Mouse (Mus musculus): ENCODE results near the gene Rfc5. TPM values are rescaled to one million over a fixed set of nuclear protein-coding genes. Genes with fewer than 3 reads are reported as not detected.
"Not testable (repeated sequence)": the region's sequence is repeated elsewhere in the genome, so short reads cannot be mapped to it uniquely, and the experiment has no call there.

Gene Rfc5
- polyA plus RNA-seq, 1 experiment from 2014 or later = 101 TPM

DNA sequence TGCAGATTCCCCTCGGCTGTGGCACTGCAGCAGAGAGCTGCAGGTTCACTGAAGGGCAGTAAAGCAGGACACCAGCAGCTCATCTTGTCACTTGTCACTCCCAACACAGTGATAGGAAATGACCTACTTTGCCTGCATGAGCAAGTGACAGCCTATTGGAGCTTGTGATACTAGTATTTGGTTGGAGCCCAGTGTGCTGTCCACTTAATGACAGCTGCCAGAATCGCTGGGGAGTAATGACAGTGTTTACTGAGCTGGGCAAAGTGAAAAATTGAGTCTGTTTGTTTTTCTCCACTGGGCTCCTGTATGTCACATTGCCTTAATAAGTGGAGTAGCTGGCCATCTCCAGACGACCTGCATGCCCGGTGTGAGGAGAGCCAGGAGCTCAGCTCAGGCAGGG is 8.6 kb downstream of the Rfc5 start:
- Histone ChIP-seq H3K9ac (ENCODE audit: low read depth, low read length) (no peak overlapping the region), H3K9me3 (ENCODE audit: control insufficient read depth, low read length) (no peaks in the 10 kb centered on the region), H3K27me3 (replicated peaks; ENCODE audit: control insufficient read depth, insufficient read depth, low read length) (no peaks in the 10 kb centered on the region), H3K4me3 (ENCODE audit: low read length) (no peak overlapping the region), H3K4me1 (ENCODE audit: control insufficient read depth, insufficient read depth, low read length) (no peaks in the 10 kb centered on the region), H3K4me2 (ENCODE audit: low read depth, low read length) (no peak overlapping the region), H3K27ac (ENCODE audit: low read length) (no peak overlapping the region), H3K36me3 (ENCODE audit: control insufficient read depth, insufficient read depth, low read length) (peaks cover 42% of the 10 kb centered on the region)
- ATAC-seq = no peak
- WGBS = 68% methylated on average over 4 of the region's 4 CpGs

- not testable (repeated sequence) for H3K27me3 ChIP-seq (replicated peaks; ENCODE audit: control insufficient read depth, insufficient read depth, low read length); H3K27ac ChIP-seq (ENCODE audit: low read length); ATAC-seq; H3K9me3 ChIP-seq (ENCODE audit: control insufficient read depth, low read length); H3K4me2 ChIP-seq (ENCODE audit: low read depth, low read length); H3K9ac ChIP-seq (ENCODE audit: low read depth, low read length); H3K4me3 ChIP-seq (ENCODE audit: low read length); H3K4me1 ChIP-seq (ENCODE audit: control insufficient read depth, insufficient read depth, low read length)
- peaks cover 35% of the 10 kb centered on the region for H3K36me3 ChIP-seq (ENCODE audit: control insufficient read depth, insufficient read depth, low read length)
- WGBS = 92% methylated on average over 14 of the region's 14 CpGs
These were observed 11.1 kb downstream of the Rfc5 start for GRCm38 (mm10) chr5:117377731-117378130.

- Histone ChIP-seq H3K36me3 (ENCODE audit: control insufficient read depth, insufficient read depth, low read length) (peaks cover 28% of the 10 kb centered on the region), H3K4me2 (ENCODE audit: low read depth, low read length) (no peak overlapping the region), H3K9ac (ENCODE audit: low read depth, low read length) (no peak overlapping the region), H3K27me3 (replicated peaks; ENCODE audit: control insufficient read depth, insufficient read depth, low read length) (no peaks in the 10 kb centered on the region), H3K4me3 (ENCODE audit: low read length) (no peak overlapping the region), H3K4me1 (ENCODE audit: control insufficient read depth, insufficient read depth, low read length) (no peaks in the 10 kb centered on the region), H3K9me3 (ENCODE audit: control insufficient read depth, low read length) (no peaks in the 10 kb centered on the region), H3K27ac (ENCODE audit: low read length) (no peak overlapping the region)
- no peak for ATAC-seq
- 70% methylated on average over 11 of the region's 11 CpGs for WGBS
These were observed 12.5 kb downstream of the Rfc5 start for GRCm38 (mm10) chr5:117376331-117376761.

DNA sequence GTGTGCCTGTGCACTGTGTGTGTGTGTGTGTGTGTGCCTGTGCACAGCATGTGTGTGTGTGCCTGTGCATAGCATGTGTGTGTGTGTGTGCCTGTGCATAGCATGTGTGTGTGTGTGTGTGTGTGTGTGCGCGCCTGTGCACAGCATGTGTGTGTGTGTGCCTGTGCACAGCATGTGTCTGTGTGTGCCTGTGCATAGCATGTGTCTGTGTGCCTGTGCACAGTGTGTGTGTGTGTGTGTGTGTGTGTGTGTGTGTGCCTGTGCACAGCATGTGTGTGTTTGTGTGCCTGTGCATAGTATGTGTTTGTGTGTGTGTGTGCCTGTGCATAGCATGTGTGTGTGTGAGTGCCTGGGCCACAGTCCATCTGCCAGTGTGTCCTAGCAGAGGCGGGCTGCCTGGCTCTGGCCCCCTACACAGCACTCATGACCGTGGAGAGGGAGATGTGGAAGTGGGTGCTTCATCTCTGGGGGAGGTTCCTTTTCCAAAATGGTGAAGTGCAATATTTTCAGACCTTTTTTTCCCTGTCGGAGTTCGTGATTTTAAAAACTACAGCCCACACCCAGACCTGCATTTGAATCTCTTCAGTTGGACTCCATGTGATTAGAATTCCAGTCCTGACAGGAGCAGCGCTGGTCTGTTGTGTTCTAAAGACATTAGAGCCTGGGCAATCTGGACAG is 14.3 kb downstream of the Rfc5 start:
- WGBS = 89% methylated on average over 7 of the region's 7 CpGs
- Histone ChIP-seq H3K9ac (ENCODE audit: low read depth, low read length) (no peak overlapping the region), H3K36me3 (ENCODE audit: control insufficient read depth, insufficient read depth, low read length) (peaks cover 27% of the 10 kb centered on the region), H3K9me3 (ENCODE audit: control insufficient read depth, low read length) (no peaks in the 10 kb centered on the region), H3K4me3 (ENCODE audit: low read length) (no peak overlapping the region), H3K27me3 (replicated peaks; ENCODE audit: control insufficient read depth, insufficient read depth, low read length) (no peaks in the 10 kb centered on the region), H3K4me2 (ENCODE audit: low read depth, low read length) (no peak overlapping the region), H3K27ac (ENCODE audit: low read length) (no peak overlapping the region), H3K4me1 (ENCODE audit: control insufficient read depth, insufficient read depth, low read length) (no peaks in the 10 kb centered on the region)
- no peak for ATAC-seq

DNA sequence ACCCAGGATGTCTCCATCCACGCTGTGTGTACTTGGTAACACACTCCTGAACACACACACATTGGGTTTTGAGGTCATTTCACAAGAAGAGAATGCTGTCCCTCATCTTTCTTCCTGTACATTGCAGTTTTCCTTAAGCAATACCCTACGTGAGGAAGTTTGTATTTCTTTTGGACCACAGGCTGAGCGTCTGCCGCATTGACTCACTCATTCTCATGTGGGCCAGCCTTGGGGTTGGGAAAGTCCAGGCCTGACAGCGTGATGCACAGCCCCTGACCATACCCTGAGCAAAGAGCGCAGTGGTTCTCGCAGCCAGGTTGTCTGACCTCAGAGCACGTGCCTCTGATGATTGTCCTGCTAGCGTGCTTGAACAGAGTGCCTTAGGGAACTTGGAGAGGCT is 15.4 kb downstream of the Rfc5 start:
- no peak for ATAC-seq
- Histone ChIP-seq H3K9ac (ENCODE audit: low read depth, low read length) (no peak overlapping the region), H3K4me3 (ENCODE audit: low read length) (no peak overlapping the region), H3K36me3 (ENCODE audit: control insufficient read depth, insufficient read depth, low read length) (peaks cover 38% of the 10 kb centered on the region), H3K27me3 (replicated peaks; ENCODE audit: control insufficient read depth, insufficient read depth, low read length) (no peaks in the 10 kb centered on the region), H3K4me2 (ENCODE audit: low read depth, low read length) (no peak overlapping the region), H3K4me1 (ENCODE audit: control insufficient read depth, insufficient read depth, low read length) (no peaks in the 10 kb centered on the region), H3K27ac (ENCODE audit: low read length) (no peak overlapping the region), H3K9me3 (ENCODE audit: control insufficient read depth, low read length) (no peaks in the 10 kb centered on the region)
- WGBS = 94% methylated on average over 9 of the region's 9 CpGs

DNA sequence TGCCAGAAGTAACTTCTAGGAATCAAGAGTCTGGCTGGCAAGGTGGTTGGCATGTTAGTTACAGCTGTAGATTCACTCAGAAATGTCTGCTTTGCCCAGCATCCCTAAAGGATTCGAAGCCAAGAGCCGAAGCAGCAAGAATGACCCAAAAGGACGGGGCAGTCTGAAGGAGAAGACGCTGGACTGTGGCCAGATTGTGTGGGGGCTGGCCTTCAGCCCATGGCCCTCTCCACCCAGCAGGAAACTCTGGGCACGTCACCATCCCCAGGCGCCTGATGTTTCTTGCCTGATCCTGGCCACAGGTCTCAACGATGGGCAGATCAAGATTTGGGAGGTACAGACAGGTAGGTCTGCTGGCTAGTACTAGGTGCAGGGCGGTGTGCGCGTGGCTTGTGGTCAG is 18.3 kb downstream of the Rfc5 start:
- H3K4me3 ChIP-seq (ENCODE audit: low read length) = no peak overlapping the region
- H3K36me3 ChIP-seq (ENCODE audit: control insufficient read depth, insufficient read depth, low read length) = peaks cover 24% of the 10 kb centered on the region
- no peak overlapping the region for H3K9ac ChIP-seq (ENCODE audit: low read depth, low read length)
- H3K9me3 ChIP-seq (ENCODE audit: control insufficient read depth, low read length) = no peaks in the 10 kb centered on the region
- H3K27ac ChIP-seq (ENCODE audit: low read length) = no peak overlapping the region
- ATAC-seq = no peak
- H3K27me3 ChIP-seq (replicated peaks; ENCODE audit: control insufficient read depth, insufficient read depth, low read length) = no peaks in the 10 kb centered on the region
- peaks cover 3% of the 10 kb centered on the region; the same call in 1 of the 2 replicates for H3K4me1 ChIP-seq (ENCODE audit: control insufficient read depth, insufficient read depth, low read length)
- no peak overlapping the region for H3K4me2 ChIP-seq (ENCODE audit: low read depth, low read length)
- WGBS = 88% methylated on average over 10 of the region's 10 CpGs

GRCm38 (mm10) chr5:117367206-117367605 is 21.6 kb downstream of the Rfc5 start:
- ATAC-seq = no peak
- Histone ChIP-seq H3K4me3 (ENCODE audit: low read length) (no peak overlapping the region), H3K9ac (ENCODE audit: low read depth, low read length) (peak overlapping the region; percentile 39), H3K27ac (ENCODE audit: low read length) (peak overlapping the region; percentile 74; the same call in 1 of the 2 replicates), H3K4me2 (ENCODE audit: low read depth, low read length) (no peak overlapping the region), H3K36me3 (ENCODE audit: control insufficient read depth, insufficient read depth, low read length) (peaks cover 19% of the 10 kb centered on the region), H3K27me3 (replicated peaks; ENCODE audit: control insufficient read depth, insufficient read depth, low read length) (no peaks in the 10 kb centered on the region), H3K4me1 (ENCODE audit: control insufficient read depth, insufficient read depth, low read length) (peaks cover 29% of the 10 kb centered on the region), H3K9me3 (ENCODE audit: control insufficient read depth, low read length) (no peaks in the 10 kb centered on the region)
- 33% methylated on average over 8 of the region's 8 CpGs for WGBS

DNA sequence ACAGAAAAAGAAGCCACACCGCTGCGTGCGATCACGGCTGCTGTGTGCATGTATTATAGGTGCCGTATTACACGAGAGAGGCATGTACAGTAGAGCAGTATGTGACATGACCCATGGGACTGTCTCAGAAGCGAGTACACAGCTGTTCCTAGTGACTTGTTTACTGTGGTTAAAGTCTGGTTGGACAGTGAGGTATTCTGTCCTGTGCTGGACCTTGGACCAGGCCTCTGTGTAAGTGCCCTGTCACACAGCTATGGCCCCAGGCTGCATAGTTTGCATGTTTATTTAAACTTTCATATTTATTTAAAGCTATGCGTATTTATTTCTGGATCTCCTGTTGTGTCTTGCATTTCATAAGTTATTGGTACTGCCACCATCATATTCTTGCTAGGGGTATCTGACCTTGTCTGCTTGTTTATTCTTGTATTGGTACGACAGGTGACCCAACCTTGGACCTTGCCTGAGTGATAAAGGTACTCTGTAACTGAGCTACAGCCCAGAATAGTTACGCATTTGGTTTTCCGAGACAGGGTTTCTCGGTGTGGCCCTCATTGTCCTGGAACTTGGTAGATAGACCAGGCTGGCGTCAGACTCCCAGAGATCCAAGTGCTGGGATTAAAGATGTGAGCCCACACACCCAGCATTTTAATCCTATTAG is 22.8 kb downstream of the Rfc5 start:
- peak; percentile 80 for ATAC-seq
- WGBS = 76% methylated on average over 13 of the region's 13 CpGs
- 0 out of 2 replicates have a peak overlapping the region, but pooled peaks have one; percentile 22 for H3K9ac ChIP-seq (ENCODE audit: low read depth, low read length)
- H3K4me1 ChIP-seq (ENCODE audit: control insufficient read depth, insufficient read depth, low read length) = peaks cover 32% of the 10 kb centered on the region
- H3K27me3 ChIP-seq (replicated peaks; ENCODE audit: control insufficient read depth, insufficient read depth, low read length) = no peaks in the 10 kb centered on the region
- H3K36me3 ChIP-seq (ENCODE audit: control insufficient read depth, insufficient read depth, low read length) = peaks cover 18% of the 10 kb centered on the region
- H3K4me2 ChIP-seq (ENCODE audit: low read depth, low read length) = peak overlapping the region; percentile 6; the same call in 1 of the 2 replicates
- H3K27ac ChIP-seq (ENCODE audit: low read length) = peak overlapping the region; percentile 93
- no peaks in the 10 kb centered on the region for H3K9me3 ChIP-seq (ENCODE audit: control insufficient read depth, low read length)
- H3K4me3 ChIP-seq (ENCODE audit: low read length) = no peak overlapping the region

GRCm38 (mm10) chr5:117364821-117365220 is 24.0 kb downstream of the Rfc5 start:
- ATAC-seq = no peak
- Histone ChIP-seq H3K4me2 (ENCODE audit: low read depth, low read length) (no peak overlapping the region), H3K4me3 (ENCODE audit: low read length) (no peak overlapping the region), H3K9me3 (ENCODE audit: control insufficient read depth, low read length) (no peaks in the 10 kb centered on the region), H3K36me3 (ENCODE audit: control insufficient read depth, insufficient read depth, low read length) (peaks cover 12% of the 10 kb centered on the region), H3K9ac (ENCODE audit: low read depth, low read length) (peak overlapping the region; percentile 29; the same call in 1 of the 2 replicates), H3K27ac (ENCODE audit: low read length) (peak overlapping the region; percentile 93; the same call in 1 of the 2 replicates), H3K4me1 (ENCODE audit: control insufficient read depth, insufficient read depth, low read length) (peaks cover 41% of the 10 kb centered on the region), H3K27me3 (replicated peaks; ENCODE audit: control insufficient read depth, insufficient read depth, low read length) (no peaks in the 10 kb centered on the region)
- 83% methylated on average over 3 of the region's 3 CpGs for WGBS

All from intestine, embryonic 16.5 days (tissue).